In the genomic region with DNA sequence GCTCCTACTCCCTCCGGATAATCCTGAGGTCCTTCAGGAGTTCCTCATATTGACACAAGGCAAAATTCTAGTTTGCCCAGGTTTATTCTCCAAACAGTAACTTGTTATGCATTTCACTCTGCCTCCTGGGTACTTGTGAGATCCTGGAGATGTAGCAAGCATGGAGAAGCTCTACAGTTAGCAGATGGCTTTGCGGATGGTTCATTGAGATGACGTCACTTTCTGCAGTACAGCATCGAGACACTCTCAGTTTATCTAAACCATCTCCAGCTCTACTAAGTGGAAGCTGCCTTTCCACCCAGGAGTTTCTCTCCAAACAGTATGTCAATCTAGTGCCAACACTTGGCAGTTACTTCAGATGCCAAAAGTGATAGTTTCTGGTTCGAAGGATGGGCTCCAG, we compare ENCODE assay signal across 18 mouse cellular contexts.
A peak's percentile ranks its signal among the peaks of the same experiment; 100 is the strongest.
DNase-seq lines count a peak whose midpoint lies in the region; ATAC-seq and TF ChIP-seq lines count a peak whose summit lies in the region.
"Had no signal": no experiment of that assay in that cellular context is flagged by ENCODE, and none has a peak within 500 bp of the region (broad histone marks: within the 10 kb centered on the region; RNA-seq: fewer than 3 reads in every experiment).

No protein-coding gene starts in this region.

- peak overlapping the region; percentile 45 for H3K27ac ChIP-seq in left cerebral cortex, adult 2 months
- H3K27ac ChIP-seq in hindbrain, embryonic 14.5 days = no peak overlapping the region
- H3K27ac ChIP-seq: embryonic facial prominence, embryonic 10.5 days; embryonic facial prominence, embryonic 12.5 days; forebrain, embryonic 13.5 days; forebrain, embryonic 15.5 days had no signal

- 93% methylated on average over 5 of the region's 5 CpGs for WGBS in hindbrain, embryonic 14.5 days

- no peak for ATAC-seq in hindbrain, embryonic 14.5 days (ENCODE audit: low FRiP score)
- ATAC-seq: forebrain, embryonic 13.5 days; forebrain, embryonic 15.5 days; forebrain, postnatal 0 days had no signal

- no peak overlapping the region for H3K4me3 ChIP-seq in left cerebral cortex, adult 2 months
- H3K4me3 ChIP-seq in hindbrain, embryonic 14.5 days (replicated peaks; ENCODE audit: low read length) = no peak overlapping the region
- H3K4me3 ChIP-seq: embryonic facial prominence, embryonic 10.5 days; embryonic facial prominence, embryonic 12.5 days; forebrain, embryonic 13.5 days; forebrain, embryonic 15.5 days had no signal

- H3K9ac ChIP-seq in hindbrain, embryonic 14.5 days = no peak overlapping the region
- H3K9ac ChIP-seq: embryonic facial prominence, embryonic 12.5 days; forebrain, embryonic 13.5 days; forebrain, embryonic 15.5 days; forebrain, postnatal 0 days had no signal

- intact Hi-C loops in left cerebral cortex, adult 2 months (cut with DNase I) = no loop called here
- intact Hi-C loops in left cerebral cortex, postnatal 4 days (cut with DNase I) = no loop called here

- H3K27me3 ChIP-seq in hindbrain, embryonic 14.5 days (ENCODE audit: control insufficient read depth, insufficient read depth, low read length) = no peaks in the 10 kb centered on the region
- H3K27me3 ChIP-seq: embryonic facial prominence, embryonic 12.5 days; forebrain, embryonic 13.5 days; forebrain, embryonic 15.5 days had no signal

- no peak for DNase-seq in left cerebral cortex, adult 2 months (ENCODE audit: extremely low spot score in 1 of 2, low spot score in 2 of 2)
- no peak for DNase-seq in left cerebral cortex, postnatal 4 days
- DNase-seq in brain, adult 2 months (ENCODE audit: low read depth, low spot score) = peak; percentile 66
- peak; percentile 64 for DNase-seq in telencephalon, adult 2 months (ENCODE audit: low read depth, low spot score)
- no peak for DNase-seq in hindbrain, embryonic 14.5 days (ENCODE audit: low spot score)
- DNase-seq: adrenal gland, adult 2 months; adrenal gland, postnatal 10 days; adrenal gland, postnatal 25 days; cerebellum, adult 11-12 months; cerebellum, adult 2 months; cerebellum, adult 9-10 months; cerebellum, postnatal 10 days; cerebellum, postnatal 25 days; forebrain, postnatal 0 days had no signal

- no peak overlapping the region for H3K4me2 ChIP-seq in hindbrain, embryonic 14.5 days (replicated peaks)
- H3K4me2 ChIP-seq: embryonic facial prominence, embryonic 12.5 days; forebrain, embryonic 13.5 days; forebrain, embryonic 15.5 days had no signal

- TF ChIP-seq CTCF in left cerebral cortex, adult 2 months (IDR thresholded peaks at IDR 0.05) = no peak

- no peaks in the 10 kb centered on the region for H3K9me3 ChIP-seq in hindbrain, embryonic 14.5 days (ENCODE audit: control insufficient read depth, low read length)
- H3K9me3 ChIP-seq: embryonic facial prominence, embryonic 10.5 days; embryonic facial prominence, embryonic 12.5 days; forebrain, embryonic 13.5 days; forebrain, embryonic 15.5 days had no signal

- H3K4me1 ChIP-seq in hindbrain, embryonic 14.5 days (replicated peaks; ENCODE audit: control insufficient read depth, insufficient read depth, low read length) = no peaks in the 10 kb centered on the region
- H3K4me1 ChIP-seq: embryonic facial prominence, embryonic 10.5 days; embryonic facial prominence, embryonic 12.5 days; forebrain, embryonic 13.5 days; forebrain, embryonic 15.5 days had no signal

- H3K36me3 ChIP-seq in hindbrain, embryonic 14.5 days (replicated peaks; ENCODE audit: control insufficient read depth, insufficient read depth) = no peaks in the 10 kb centered on the region
- H3K36me3 ChIP-seq: embryonic facial prominence, embryonic 10.5 days; embryonic facial prominence, embryonic 12.5 days; forebrain, embryonic 15.5 days had no signal

Comparison
In these comparisons a context has a peak if more than half of its experiments do, and no peak if none do; other contexts are left out.
1. DNase-seq: peak in brain, adult 2 months (single experiment) and telencephalon, adult 2 months (single experiment); none in left cerebral cortex, adult 2 months (0 of 2), left cerebral cortex, postnatal 4 days (single experiment) and hindbrain, embryonic 14.5 days (single experiment).